Mouse (Mus musculus): ENCODE measurements around the gene Ccdc163. TPM values are rescaled to one million over a fixed set of nuclear protein-coding genes. Genes with fewer than 3 reads are reported as not detected.
"Not testable (repeated sequence)": the region's sequence is repeated elsewhere in the genome, so short reads cannot be mapped to it uniquely, and the experiment has no call there.

The Ccdc163 gene
- total RNA-seq (2021) = 10 to 100 TPM; 16.2 to 19.2 TPM
- long read RNA-seq, experiment 1, partial matches to known transcripts = 0 of 8 reads
- long read RNA-seq, experiment 1, other reads (novel, unspliced or antisense) = 5 of 8 reads
- long read RNA-seq, experiment 2, partial matches to known transcripts = 1 of 8 reads
- long read RNA-seq, experiment 2, other reads (novel, unspliced or antisense) = 4 of 8 reads

DNA sequence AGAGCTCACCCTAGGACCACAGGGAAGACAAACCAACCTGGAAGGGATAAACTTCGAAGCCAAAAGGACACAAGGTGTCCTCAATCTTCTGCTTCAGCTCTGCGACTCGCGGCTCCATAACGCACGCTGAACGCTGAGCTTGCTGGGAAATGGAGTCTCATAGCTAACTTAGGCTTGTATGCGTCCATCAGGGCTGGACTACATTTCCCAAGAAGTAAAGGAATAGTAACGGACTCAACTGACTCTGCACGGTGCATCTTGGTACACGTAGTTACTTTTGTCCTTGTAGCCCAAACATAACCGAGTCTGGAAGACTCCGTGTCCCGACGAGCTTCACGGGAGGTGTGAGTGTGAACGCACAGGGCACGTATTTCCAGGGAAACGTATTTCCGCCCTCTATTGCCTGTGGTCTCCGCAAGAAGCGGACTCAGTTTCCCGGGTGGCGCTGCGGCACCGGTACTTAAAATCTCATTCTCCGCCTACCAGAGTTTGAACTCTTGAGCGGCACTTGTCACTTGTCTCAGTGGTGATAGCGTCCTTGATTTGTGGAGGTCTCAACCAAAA is at the start of gene Ccdc163, which contains the start of gene Mmachc:
TSS of gene Ccdc163 (plus strand) at position 309 of the 564 bp plus-strand sequence.
TSS of gene Mmachc (minus strand) at position 206 of the 564 bp plus-strand sequence.
- DNase-seq = peak; percentile 92

DNA sequence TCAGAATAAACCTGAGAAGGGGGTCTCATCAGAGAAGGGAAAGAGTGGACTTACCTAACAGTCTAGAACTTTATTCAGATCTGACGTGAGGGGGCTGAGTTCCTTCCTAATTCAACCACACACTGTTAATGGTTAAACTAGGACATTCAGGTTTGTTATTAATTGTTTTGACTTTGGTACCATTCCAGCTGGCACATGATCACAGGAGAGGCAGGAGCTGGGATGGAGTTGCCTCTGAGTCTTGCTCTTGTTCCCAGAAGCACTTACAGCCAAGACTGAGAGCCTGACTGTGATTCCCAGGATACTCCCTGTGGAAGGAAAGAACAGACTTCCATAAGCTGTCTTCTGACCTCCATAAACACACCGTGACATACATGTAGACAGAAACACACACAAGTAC is 48.8 kb upstream of the Ccdc163 start:
- peak; percentile 53 to 69 for DNase-seq

DNA sequence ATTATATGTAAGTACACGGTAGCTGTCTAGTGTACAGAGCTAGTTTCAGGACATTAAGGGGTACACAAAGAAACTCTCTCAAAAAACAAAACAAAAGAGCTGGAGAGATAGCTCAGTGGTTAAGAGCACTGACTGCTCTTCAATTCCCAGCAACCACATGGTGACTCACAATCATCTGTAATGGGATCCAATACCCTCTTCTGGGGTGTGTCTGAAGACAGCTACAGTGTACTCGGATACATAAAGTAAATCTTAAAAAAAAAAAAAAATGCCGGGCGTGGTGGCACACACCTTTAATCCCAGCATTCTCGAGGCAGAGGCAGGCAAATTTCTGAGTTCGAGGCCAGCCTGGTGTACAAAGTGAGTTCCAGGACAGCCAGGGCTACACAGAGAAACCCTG is 48.4 kb upstream of the Ccdc163 start:
- DNase-seq = not testable (repeated sequence)

DNA sequence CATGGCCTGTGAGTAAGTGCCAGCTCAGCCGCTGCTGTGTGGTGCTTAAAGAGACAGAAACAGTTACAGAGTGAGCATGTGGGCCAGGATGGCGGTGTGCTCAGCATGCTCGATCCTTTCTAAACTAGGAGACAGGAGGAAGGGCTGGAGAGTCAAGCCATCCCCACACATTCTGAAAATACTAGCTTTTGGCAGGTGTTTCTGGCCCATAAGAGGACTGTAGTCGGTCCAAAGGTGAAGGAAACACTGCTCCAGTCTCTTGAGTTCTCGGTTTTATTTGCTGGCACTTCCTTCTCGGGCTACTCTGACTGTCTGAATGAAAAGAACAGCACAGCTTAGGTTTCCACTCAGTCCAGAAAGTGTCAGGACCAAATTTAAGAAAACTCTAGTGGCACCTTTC is 47.5 kb upstream of the Ccdc163 start:
- no peak for DNase-seq

DNA sequence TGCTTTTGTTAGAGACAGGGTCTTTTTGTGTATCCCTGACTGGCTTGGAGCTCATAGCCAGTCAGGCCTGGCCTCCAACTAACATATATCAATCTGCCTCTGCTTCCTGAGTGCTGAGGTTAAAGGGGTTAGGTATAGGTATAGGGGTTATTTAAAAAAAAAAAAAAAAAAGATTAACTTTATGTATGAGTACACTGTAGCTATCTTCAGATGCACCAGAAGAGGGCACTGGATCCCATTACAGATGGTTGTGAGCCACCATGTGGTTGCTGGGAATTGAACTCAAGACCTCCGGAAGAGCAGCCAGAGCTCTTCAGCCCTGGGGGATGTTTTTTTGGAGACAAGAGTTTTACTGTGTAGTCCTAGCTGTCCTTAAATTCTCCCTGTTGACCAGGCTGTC is 46.3 kb upstream of the Ccdc163 start:
- no peak for DNase-seq

DNA sequence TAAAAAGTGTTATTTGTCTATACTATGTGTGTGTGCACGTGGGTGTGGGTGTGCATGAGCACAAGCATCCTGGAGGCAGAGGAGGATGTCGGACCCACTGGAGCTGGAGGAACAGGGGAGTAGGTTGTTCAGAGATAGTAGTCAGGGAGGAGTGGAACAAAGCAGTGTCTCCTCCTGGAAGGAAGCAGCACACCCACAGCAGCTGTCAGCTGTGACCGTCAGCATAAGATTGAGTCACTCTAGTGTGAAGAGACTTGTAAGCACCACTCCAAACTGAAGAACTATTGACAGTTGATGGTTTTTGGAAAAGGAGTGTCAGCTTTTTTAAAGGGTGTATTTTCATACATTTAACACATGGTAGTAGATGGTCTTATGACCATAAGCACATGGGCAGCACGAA is 41.7 kb upstream of the Ccdc163 start:
- DNase-seq = no peak

DNA sequence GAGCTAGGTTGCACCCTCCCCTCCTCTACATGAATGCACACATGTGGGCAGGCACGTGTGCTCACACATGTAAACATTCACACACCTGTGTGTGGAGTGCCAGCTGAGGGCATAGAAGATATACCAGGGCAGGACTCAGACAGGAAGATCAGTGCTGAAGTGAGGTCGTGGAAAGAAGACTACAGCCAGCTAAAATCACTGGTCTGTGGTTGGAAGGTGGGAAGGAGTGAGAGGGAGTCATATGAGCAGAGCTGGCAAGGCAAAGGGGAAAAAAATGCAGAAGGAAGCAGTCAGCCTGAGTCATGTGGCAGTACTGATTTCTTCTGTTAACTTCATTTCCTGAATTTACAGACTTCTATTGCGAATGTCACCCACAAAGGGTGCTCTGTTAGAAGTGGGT is 40.2 kb upstream of the Ccdc163 start:
- DNase-seq = no peak

DNA sequence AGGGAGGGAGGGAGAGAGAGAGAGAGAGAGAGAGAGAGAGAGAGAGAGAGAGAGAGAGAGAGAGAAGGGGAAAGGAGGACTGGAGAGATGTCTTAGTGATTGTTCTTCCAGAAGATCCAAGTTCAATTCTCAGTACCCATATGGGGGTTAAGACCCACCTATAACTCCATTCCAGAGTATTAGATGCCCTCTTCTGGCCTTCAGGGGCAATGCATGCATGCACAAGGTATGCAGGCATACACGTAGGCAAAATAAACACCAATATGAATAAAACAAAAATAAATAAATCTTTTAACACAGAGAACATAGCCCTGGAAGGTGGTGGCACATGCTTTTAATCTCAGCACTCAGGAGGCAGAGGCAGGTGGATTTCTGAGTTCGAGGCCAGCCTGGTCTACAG is 39.0 kb upstream of the Ccdc163 start:
- peak in 1 of 2 experiments; percentile 38 for DNase-seq

DNA sequence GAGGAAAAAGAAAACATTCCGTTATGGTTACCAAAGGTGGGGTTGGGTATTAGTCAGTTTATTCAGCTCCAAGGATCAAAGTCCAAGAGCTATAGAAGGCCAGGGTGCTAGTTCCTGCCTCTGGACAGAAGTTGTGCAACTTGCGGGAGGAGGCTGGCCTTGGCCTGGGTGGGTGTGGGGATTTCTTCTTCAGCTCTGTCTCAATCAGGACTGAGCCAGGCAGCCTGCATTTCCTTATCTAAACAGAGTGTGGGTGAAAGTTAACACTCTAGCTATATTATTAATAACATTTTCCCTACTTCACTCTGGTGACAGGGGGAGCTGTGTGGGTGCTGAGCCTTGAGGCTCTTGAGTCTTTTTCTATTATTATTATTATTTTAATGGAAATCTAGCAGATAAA is 35.5 kb upstream of the Ccdc163 start:
- peak; percentile 85 to 88 for DNase-seq

DNA sequence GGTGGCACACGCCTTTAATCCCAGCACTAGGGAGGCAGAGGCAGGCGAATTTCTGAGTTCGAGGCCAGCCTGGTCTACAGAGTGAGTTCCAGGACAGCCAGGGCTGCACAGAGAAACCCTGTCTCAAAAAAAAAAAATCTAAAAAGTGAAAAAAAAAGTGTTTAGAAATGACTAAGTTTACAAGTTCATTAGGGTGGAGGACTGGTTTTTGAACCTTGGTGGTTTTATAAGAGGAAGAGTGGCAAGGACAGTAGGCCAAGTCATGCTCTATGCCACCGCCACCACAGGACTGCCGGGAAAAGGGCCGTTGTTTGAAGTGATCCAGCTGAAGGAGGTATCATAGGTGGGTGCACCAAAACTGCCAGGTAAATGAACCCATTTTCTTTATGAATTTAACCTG is 33.5 kb upstream of the Ccdc163 start:
- DNase-seq = not testable (repeated sequence)

DNA sequence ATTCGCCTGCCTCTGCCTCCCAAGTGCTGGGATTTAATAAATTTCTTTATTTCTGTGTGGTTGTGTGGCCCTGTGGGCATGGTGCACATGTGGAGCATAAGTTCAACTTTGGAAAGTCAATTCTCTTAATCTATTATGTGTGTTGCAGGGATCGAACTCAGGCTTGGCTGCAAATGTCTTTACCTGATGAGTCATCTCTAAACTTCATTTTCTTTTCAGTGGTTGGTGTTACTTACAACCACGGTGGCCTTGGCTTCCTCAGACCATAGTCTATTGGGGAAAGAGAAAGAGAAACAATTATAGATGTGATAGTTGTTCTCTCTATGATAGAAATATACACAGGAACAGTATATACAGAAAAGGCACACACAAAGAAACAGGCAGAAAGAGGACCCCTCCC is 32.3 kb upstream of the Ccdc163 start:
- DNase-seq = no peak

DNA sequence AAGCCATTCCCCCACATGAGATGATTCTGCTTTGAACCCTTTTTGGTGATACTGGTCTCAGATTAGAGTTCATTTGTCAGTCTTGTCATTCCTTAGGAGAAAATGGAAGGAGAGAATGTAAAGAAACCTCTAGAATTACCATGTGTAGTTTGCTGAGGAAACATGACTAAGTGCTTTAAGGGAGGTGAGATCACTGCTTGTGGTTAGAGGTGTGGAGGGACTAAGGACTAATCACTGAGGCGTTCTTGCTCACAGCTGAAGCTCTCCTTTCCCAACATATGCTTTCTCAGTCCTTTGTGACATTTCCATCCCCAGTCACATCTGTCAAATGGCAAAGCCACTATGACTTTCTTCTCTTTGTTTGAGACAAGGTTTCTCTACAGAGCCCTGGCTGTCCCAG is 30.5 kb upstream of the Ccdc163 start:
- no peak for DNase-seq

DNA sequence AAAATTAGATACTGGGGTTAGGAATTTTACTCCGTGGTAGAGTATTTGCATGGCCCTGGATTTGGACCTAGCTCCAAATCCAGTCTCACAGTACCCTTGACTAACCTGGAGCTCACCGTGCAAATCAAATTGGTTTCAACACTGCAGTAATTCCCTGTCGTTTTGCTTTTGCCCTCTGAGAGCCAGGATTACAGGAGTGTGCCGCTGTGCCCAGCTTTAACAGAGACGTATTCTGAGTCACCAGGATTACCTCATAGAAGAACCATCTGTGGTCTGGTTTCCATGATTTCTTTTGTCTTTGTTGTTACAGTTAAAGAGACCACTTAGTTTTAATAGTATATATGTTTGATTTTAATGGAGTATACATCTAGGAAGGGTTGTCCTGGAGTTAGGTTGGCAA is 29.2 kb upstream of the Ccdc163 start:
- DNase-seq = no peak

DNA sequence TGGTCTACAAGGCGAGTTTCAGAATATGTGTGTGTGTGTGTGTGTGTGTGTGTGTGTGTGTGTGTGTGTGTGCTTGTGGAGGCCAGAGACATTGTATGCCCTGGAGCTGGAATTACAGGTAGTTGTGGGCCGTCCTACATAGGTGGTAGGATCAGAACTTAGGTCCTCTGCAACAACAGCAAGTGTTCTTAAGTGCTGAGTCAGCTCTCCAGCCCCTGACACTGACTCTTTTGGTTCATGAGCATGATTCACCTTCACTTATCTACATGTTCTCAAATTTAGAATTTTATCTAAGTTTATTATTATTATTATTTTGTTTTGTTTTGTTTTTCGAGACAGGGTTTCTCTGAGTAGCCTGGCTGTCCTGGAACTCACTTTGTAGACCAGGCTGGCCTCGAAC is 27.8 kb upstream of the Ccdc163 start:
- DNase-seq = not testable (repeated sequence)

DNA sequence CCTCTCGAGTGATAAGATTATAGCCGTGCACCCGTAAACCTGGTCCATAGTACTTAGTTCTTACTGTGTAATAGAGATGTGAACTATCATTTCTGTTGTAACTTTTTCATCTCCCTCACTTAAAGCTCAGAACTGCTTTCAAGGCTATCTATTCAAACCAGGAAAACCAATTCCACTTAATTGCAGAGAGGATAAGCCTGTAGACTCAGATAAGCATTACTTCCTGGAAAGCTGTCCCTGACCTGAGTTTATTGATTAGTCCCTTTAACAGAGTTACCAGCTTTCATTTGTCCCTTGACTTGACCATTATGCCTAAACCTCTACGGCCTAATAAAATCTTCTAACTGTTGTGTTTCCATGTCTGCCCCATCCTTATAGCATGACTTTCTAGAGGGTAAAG is 24.4 kb upstream of the Ccdc163 start:
- DNase-seq = no peak

DNA sequence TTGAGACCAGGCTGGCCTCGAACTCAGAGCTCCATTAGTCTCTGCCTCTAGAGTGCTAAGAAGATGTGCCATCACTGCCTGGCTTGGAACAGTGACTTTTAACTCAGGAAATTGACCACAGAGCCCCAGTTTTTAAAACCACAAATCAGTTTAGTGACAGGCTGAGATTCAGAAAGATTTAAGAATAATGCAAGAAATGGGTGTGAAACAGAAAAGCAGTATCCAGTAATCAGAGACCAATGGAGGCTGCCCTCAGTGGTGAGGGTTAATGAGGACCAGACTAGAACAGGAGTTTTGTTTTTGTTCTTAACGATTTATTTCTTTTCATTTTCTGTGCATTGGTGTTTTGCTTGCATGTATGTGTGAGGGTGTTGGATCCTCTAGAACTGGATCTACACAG is 23.6 kb upstream of the Ccdc163 start:
- no peak for DNase-seq

DNA sequence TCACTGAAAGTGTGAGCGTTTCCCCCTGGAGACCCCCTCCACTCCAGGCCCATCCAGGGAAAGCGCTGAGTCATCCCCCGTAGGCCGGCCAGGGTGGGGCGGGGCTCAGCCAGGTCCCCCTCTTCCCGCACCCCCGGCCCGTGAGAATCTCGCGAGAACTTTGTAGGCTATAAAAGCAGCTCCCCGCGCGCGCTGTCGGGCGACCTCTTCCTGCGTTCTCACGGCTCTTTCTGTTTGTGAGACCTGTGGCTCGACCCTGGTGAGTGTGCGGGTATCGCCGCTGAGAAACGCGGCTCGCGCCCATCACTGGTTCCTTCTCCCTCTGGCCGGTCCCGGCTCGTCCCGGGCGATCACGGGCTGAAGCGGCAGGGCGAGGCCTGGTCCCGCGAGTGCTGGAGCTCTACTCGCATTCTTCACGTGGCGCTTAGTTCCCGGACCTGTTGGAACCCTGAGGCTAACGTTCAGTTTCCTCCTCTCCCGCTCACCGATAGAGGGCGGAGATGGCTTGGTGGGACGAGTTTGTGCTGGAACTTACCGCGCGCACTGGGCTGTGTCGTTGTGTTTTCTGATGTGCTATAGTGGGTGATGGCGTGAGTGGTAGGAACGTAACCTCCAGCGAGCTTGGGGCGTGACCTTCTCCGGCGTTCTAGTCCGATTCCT is 22.8 kb upstream of the Ccdc163 start, which contains the start of gene Prdx1:
TSS of gene Prdx1 (plus strand) at position 143 of the 660 bp plus-strand sequence.
- peak; percentile 97 for DNase-seq

DNA sequence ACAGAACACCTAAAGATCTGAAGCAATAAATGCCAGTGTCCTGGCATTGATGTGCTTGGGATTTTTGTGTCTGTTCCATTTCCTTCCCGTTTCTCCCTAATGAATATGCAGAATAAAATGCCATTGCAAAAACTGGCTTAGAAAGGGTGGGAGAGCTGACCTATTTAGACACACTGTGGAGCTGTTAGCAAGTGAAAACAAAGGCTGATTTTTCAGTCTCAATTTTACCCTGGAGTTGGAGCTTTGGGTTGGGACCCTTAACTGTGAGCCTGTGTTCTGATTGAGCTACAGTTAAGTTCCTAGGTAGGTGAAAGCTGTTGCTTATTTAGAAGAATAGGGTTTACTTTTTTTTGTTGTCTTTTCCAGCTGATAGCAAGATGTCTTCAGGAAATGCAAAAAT is 21.3 kb upstream of the Ccdc163 start:
- DNase-seq = no peak

DNA sequence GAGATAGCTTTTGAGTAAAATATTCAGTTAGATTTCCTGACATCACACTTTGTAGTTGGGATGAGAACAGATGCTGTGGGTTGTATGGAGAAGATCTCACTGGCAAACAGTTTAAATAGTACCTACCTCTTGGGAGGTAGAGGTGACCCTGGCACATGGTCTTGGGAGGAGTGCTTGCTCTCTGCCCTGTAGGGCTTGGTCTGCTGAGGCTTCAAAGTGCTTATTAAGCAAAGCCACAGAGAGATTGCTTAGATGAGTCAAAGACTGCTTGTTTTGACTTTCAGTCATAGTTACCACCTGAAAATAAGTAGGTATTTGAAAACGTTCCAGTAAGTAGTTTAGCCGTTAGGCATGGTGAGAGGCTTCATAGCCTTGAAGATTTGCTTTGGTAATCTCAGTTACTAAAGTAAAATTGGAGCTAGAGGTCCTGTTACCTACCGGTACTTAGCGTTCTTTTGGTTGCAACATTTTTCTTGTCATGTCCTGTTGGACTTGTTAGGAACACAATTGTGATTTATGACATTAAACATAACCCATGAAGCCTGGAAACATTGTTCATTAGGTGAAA is 18.9 kb upstream of the Ccdc163 start:
- DNase-seq = no peak

DNA sequence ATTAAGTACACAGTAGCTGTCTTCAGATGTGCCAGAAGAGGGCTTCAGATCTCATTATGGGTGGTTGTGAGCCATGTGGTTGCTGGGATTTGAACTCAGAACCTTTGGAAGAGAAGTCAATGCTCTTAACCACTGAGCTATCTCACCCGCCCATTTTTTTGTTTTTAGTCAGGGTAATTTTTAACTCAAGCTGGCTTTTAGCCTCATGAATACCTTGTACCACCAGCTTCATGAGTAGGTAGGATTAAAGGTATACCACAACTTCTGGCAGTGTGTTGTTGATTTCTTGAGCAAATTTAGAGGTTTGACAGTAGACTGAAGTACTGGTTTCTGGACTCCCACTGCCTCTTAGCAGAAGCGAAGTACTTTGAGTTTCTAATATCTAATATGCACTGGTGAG is 16.2 kb upstream of the Ccdc163 start:
- DNase-seq = no peak

DNA sequence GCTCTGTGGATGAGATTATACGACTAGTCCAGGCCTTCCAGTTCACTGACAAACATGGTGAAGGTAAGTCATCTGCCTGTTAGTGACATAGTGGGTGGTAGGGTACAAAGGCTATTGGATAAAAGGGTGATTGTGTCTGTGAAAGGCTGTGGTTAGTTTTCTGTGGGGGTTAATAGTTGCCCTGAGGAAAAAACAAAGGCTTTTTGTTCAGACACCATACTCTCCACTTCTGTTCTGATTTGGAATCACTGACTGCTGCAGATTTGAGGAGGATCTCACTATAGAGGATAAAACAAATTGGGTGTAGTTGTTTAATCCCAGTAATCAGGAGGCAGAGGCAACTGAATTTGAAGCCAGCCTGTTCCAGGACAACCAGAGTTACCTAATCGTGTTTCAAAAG is 14.5 kb upstream of the Ccdc163 start:
- DNase-seq = no peak

DNA sequence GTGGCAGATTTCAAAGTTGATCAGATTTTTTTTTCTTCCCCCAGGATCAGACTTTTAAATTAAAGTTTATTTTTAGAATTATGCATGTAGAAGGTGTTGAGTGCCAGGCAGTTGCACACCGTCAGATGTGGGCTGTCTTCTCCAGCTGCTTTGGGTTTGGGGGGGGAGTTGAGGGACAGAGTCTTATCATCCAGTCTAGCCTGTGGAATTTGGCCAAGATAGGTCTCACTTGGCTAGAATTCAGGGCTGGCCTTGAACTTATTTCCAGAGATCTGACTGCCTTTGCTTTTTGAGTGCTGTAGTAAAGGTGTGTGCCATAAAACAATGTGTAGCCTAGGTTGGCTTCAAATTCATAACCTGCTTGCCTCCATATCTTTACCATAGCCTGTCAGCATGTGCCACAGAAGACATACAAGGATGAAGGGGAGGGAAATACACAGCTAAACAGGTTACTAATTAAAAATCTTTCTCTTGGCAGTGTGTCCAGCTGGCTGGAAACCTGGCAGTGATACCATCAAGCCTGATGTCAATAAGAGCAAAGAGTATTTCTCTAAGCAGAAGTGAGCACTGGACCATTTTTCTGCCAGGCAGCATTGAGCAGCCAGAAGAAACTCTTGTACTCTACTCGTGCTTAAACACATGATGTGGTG is 9.5 kb upstream of the Ccdc163 start:
- DNase-seq = peak; percentile 57 to 66

DNA sequence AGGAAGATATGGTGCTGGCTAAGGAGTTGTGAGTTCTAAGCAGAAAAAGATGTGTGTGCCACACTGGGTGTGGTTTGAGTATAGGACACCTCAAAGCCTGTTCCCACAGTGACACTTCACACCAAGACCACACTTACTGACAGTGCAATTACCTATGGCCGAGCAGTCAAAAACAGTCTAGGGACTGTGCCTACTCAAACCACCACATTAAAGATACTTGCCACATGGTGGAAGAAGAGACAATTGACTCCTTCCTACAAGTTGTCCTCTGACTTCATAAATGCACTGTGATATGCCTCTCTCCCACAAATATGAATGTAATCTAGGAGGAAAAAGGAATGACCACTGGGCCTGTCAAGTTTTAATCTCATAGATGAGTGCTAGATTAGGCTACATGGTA is 7.3 kb upstream of the Ccdc163 start:
- no peak for DNase-seq

Measured in adrenal gland, postnatal 36 days (tissue).